Mouse (Mus musculus) central nervous system, embryonic 11.5 days (tissue): ENCODE data around the gene Lrch3. TPM values are rescaled to one million over a fixed set of nuclear protein-coding genes. Genes with fewer than 3 reads are reported as not detected.

Source experiments
- polyA plus RNA-seq: library from polyadenylated mRNA; depleted of rRNA; stranded (reverse); fragments of >200 nt; gene quantifications from 2 replicates; pipeline ENCODE4 v1.2.3, GENCODE M21; 2012; rRNA removed

Lrch3 gene
- polyA plus RNA-seq = 48.4 and 64.4 TPM in 2 replicates

DNA sequence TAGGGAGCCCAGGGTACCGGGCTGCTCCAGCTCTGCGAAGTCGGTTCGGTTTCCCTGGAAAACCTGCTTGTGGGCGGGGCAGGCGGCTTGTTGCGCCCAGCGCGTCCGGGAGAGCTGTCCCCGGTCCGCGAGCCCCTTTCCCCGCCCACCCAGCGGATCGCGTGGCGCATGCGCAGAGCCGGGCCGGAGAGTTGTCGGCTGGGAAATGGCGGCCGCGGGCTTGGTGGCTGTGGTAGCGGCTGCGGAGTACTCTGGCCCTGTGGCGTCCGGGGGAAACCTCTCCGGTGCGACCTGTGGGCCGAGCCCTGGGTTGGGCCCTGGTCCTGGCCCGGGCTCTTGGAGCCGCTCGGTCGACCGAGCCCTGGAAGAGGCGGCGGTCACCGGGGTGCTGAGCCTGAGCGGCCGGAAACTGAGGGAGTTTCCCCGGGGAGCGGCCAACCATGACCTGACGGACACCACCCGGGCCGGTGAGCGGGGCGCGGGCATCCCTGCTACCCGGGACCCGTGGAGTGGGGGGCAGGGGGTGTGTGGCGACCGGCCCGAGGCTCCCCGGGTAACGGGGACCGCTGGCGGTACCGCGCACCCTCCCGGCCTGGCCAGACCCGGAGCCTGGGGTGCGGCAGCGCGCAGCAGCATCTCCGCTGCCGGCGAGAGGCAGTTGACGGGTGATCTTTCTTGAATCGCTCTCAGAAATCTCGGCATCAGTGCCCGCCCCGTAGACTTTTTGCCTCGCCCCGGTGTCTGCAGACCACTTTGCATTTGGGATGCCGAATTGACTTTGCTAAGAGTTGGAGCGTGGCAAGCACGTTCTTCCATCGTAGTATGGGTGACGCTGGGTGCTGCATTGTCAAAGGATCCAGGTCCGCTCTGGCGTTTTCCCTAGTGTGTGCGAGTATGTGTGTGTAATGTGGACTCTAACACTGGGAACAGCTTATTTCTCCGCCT is at the start of gene Lrch3:
Lrch3 (plus strand) TSS at position 164 of the 945 bp plus-strand sequence.

DNA sequence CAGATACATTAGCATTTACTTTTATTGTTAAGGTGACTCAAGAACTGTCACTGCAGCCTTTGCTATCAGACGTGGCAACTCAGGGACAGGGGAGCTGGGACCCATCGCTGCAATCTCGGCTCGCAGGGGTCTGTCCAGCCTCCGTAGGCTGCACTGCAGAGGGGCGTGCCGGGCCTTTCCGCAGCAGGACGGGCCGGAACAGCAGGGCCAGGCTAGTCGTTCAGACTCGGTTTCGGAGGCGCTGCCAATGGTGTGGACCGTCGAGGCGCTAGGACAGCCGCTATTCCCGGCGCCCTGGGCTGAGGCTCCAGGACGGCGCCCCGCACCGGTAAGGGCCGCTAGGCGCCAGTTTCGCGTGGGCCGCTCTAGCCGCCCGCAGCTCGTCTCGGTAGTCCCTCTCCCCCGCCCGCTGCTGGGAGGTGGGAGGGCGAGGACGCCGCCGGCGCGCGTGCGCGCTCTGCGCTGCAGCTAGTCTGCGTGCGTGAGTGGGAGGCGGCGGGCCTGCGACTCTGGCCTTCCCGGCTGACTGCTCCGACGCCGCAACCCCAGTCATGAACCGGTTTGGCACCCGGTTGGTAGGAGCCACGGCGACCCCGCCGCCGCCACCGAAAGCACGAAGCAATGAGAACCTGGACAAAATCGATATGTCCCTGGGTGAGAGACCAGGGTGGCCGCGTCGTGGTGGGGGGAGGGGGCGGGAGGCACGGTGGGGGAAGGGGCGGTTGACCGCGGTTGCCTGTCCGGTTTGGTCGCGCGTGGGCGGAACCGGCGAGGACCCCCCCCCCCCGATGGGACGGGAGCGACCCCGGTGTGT is 36.4 kb upstream of the Lrch3 start, which contains the start of the genes Fyttd1 and Rubcn:
Fyttd1 (plus strand) TSS at position 158 of the 814 bp plus-strand sequence.
Rubcn (minus strand) TSS at position 424 of the 814 bp plus-strand sequence.

DNA sequence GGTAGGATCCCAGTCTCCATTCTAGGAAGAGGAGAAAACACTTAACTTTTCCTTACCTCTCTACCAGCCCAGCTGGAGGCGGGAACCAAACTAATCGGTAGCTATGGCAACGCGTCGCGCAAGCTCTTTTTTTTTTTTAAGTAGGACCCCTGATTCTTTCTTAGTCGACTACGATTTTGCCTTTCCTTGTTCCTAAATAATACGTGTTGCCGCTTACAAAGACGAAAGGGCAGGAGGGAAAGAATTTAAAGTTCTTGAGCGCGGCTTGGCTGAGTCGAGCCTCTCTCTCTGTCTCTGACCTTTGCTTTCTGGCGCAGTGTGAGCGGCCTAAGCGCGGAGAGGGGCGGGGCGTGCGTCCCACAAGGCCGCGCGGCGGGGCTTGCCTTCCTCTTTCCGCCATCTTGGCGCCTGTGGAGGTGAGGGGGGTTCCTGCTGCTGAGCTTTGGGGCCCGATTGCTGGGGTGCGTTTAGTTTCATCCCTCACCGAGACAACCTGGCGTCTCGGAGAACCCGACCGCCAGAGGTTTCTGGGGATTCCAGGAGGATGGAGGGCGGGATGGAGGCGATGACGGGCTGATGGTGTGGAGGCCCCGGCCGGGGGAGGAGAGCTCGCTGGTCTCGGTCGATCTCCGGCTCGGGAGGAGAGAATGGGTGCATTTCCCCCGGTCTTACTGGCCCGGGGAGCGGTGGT is 142.3 kb downstream of the Lrch3 start, which contains the start of the genes Iqcg and Rpl35a:
Iqcg (minus strand) TSS at position 124 of the 691 bp plus-strand sequence.
Rpl35a (plus strand) TSS at position 359 of the 691 bp plus-strand sequence.

DNA sequence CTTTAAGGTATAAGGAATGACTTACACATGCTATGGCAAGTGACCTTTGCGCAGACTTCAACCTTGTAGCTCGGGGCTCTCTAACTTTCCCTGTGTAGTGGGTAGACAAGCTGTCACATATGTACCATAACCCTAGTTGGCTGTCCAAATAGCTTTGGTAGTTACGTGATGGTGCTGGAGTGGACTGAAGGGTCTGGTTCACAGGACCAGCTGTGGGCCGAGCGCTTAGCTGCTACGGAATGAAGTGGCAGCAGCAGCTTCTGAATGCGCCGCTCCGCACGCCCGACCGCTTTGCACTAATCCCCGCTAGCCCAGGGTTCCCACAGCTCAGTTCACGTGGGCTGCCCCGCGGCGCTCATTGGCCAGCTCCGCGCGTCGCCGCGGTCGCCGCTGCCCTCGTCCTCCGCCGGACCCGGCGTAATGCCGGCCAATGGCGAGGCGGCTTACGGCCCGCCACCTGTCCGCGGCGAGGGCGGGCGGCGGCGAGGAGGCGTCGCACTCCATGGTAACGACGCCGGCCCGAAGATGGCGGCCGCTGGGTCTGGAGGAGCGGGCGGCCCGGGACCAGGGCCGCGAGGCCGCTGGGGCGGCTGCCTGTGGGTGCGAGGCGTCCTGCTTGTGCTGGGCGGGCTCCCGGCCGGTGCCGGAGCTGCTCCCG is 148.3 kb downstream of the Lrch3 start, which contains the start of gene Lmln:
Lmln (plus strand) TSS at position 498 of the 658 bp plus-strand sequence.

Other genes starting within 250 kb of the Lrch3 start
- 0.28 and 0.36 TPM in 2 replicates for gene Muc4, start 178.2 kb upstream of the Lrch3 start, polyA plus RNA-seq
- gene Muc20, start 116.7 kb upstream of the Lrch3 start, polyA plus RNA-seq = 0.02 TPM in 2 replicates
- gene Smbd1, start 103.6 kb upstream of the Lrch3 start, polyA plus RNA-seq = not detected in 2 replicates
- 67.6 and 71.1 TPM in 2 replicates for gene Fyttd1, start 36.6 kb upstream of the Lrch3 start, polyA plus RNA-seq
- 22.3 and 26.7 TPM in 2 replicates for gene Rubcn, start 36.3 kb upstream of the Lrch3 start, polyA plus RNA-seq
- 2.1 and 4.7 TPM in 2 replicates for gene Iqcg, start 142.1 kb downstream of the Lrch3 start, polyA plus RNA-seq
- 1,215 and 1,439 TPM in 2 replicates for gene Rpl35a, start 142.4 kb downstream of the Lrch3 start, polyA plus RNA-seq
- gene Lmln, start 148.4 kb downstream of the Lrch3 start, polyA plus RNA-seq = 6.4 and 13.2 TPM in 2 replicates